Mouse (Mus musculus): ENCODE measurements at regions not wholly inside any gene's neighbourhood (a gene's known extent, or its start where the extent isn't known, plus 50 kb on each side); places are given as distances from the start of the nearest gene placed in this dataset.

DNA sequence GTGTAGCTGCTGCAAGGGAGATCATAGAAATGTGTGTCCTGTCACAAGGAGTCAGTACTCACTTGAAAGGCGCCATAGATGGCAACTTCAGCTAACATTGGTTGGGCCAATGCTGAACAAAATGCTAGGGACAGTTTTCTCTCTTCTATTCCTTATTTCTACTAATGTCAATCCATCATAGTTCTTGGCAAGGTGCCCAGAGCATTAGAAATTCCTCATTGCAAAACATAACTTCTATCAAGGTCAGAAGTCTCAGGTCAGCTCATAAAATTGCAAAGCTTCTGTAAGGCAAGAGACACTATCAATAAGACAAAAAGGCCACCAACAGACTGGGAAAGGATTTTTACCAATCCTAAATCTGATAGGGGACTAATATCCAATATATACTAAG is 106.3 kb downstream of the D1Ertd622e start:
- H3K4me3 ChIP-seq, result no peak overlapping the region
- 91% methylated on average over 1 of the region's 1 CpGs for WGBS

DNA sequence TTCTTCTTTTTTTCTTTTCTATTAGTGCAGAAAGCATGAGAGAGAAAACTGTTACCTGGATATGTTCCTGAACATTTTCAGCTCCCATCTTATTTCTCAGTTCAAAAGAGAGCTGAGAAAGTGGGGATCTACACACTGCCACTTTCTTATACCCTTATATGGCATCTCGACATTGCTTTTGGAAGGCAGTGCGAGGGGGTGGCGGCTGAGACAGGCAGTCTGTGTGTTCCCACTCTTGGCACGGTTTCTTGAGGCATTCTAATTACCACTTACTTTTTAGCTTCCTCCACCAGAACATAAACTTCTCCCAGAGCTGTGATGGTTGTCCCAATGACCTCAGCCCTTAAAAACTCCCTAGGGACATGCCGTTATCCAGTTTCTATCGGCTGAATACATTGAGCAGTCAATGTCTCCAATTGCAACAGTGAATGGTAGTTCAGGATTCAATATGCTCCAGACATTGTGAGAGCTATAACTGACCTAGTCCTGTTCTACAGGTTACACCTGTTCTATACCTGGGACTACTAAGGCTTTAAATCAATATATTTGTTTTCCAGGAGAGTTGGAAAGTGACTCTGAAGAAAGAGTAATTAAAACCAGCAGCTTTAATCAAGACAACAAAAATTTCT is 106.8 kb downstream of the D1Ertd622e start:
- H3K4me3 ChIP-seq, result no peak overlapping the region
- no peaks in the 10 kb centered on the region for H3K36me3 ChIP-seq

More for the DNA sequence above, 106.3 kb downstream of the D1Ertd622e start:
- Histone ChIP-seq H3K9me3 (no peaks in the 10 kb centered on the region), H3K27ac (no peak overlapping the region), H3K9ac (no peak overlapping the region), H3K4me2 (replicated peaks) (no peak overlapping the region), H3K4me1 (no peaks in the 10 kb centered on the region), H3K27me3 (replicated peaks) (no peaks in the 10 kb centered on the region), H3K36me3 (no peaks in the 10 kb centered on the region)
- ATAC-seq (ENCODE audit: low FRiP score, low read depth), result no peak

DNA sequence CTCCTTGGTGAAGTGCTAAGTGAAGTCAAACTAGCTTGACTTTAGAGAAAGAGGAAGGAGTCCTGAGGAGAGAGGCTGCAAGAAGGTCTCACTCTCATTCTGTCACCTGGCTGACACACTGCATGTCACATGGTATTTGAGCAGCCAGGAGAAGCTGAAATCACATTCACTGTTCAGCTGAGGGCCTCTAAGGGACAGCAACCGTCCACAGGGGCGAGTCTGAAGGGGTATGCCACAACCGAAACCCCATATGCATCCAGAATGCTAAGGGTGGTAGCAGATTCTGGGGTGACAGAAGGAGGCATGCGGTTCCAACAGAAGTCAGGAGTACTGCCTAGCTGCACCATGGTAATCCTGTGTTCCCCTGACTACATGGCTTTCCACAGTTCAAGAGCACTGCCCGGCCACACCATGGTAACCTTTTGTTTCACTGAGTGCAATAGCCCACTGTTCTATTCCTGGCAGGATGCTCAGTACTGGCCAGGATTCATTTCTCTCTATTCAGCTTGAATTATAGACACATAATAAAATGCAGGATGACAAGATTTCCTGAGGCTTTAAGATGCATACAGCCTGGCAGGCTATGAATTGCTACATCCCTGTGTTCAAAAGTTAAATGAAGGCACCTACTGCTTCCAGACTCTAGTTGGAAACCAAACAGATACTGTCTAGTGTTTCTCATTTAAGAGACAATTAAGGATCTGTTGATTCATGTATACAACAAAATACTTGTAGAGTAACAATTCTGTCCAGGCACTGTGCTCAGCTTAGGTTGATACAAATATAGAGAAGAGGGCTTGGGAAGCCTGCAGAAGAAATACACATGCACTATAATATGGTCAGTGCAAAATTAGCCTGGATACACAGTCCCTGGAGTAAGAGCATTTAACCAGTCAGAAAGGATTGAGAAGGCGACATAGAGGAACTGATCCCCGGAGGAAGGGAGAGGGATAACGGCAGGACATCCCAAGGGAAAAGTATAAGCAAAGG is 108.1 kb downstream of the D1Ertd622e start:
- H3K4me1 ChIP-seq, result no peaks in the 10 kb centered on the region
- no peaks in the 10 kb centered on the region for H3K27me3 ChIP-seq (replicated peaks)
- H3K27ac ChIP-seq, result no peak overlapping the region
- H3K9ac ChIP-seq, result no peak overlapping the region
- peak; percentile 88 for ATAC-seq (ENCODE audit: low FRiP score, low read depth)
- H3K36me3 ChIP-seq, result no peaks in the 10 kb centered on the region
- H3K4me2 ChIP-seq (replicated peaks), result no peak overlapping the region
- no peak overlapping the region for H3K4me3 ChIP-seq
- 66% methylated on average over 8 of the region's 8 CpGs for WGBS
- H3K9me3 ChIP-seq, result no peaks in the 10 kb centered on the region

More for the DNA sequence above, 106.8 kb downstream of the D1Ertd622e start:
- no peaks in the 10 kb centered on the region for H3K4me1 ChIP-seq
- no peaks in the 10 kb centered on the region for H3K27me3 ChIP-seq (replicated peaks)
- H3K4me2 ChIP-seq (replicated peaks), result no peak overlapping the region
- no peak for ATAC-seq (ENCODE audit: low FRiP score, low read depth)
- 76% methylated on average over 6 of the region's 6 CpGs for WGBS
- no peaks in the 10 kb centered on the region for H3K9me3 ChIP-seq
- H3K27ac ChIP-seq, result no peak overlapping the region
- no peak overlapping the region for H3K9ac ChIP-seq

DNA sequence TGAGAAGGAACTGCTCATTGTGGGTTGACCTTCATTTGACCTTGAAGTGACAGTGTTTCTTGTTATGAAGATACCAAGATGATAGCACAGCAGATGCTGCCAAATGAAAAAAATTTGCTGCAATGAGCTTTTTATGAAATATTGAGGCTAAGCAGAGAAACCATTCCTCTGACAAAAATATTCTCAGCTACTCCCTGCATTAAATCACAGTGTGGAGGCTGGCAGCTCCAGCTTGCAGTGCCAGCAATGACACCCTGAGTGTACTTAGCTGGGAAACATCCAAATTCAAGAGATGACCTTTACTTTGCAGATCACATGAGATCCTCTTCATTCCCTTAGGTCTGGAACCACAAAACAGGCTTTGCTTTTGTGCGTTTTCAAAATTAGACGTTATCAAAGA is 109.0 kb downstream of the D1Ertd622e start:
- Histone ChIP-seq H3K27ac (no peak overlapping the region), H3K36me3 (no peaks in the 10 kb centered on the region), H3K9me3 (no peaks in the 10 kb centered on the region), H3K4me3 (no peak overlapping the region), H3K4me2 (replicated peaks) (no peak overlapping the region), H3K9ac (no peak overlapping the region), H3K4me1 (no peaks in the 10 kb centered on the region), H3K27me3 (replicated peaks) (no peaks in the 10 kb centered on the region)
- 83% methylated on average over 2 of the region's 2 CpGs for WGBS
- ATAC-seq (ENCODE audit: low FRiP score, low read depth), result no peak

DNA sequence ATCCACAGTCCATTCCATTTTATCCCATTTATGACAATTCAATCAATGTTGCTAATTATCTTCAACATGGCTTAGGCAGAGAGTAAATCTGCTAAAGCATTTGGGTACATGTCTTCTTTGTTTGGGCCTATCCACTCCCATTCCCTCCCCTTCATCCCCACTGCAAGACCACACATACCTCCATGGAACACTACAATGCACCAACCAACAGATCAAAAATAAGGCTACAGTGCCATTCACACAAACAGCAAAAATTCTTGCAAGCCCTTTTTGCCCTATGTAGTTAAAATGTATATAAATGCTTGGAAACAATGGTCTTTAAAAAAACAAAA is 120.7 kb downstream of the D1Ertd622e start:
- H3K4me2 ChIP-seq (replicated peaks), result no peak overlapping the region
- H3K4me3 ChIP-seq, result no peak overlapping the region
- H3K27me3 ChIP-seq (replicated peaks), result no peaks in the 10 kb centered on the region
- H3K9me3 ChIP-seq, result no peaks in the 10 kb centered on the region
- no peak overlapping the region for H3K9ac ChIP-seq
- no peak overlapping the region for H3K27ac ChIP-seq
- H3K4me1 ChIP-seq, result peaks cover 8% of the 10 kb centered on the region; the same call in 1 of the 2 replicates
- H3K36me3 ChIP-seq, result no peaks in the 10 kb centered on the region
- peak; percentile 54 for ATAC-seq (ENCODE audit: low FRiP score, low read depth)

DNA sequence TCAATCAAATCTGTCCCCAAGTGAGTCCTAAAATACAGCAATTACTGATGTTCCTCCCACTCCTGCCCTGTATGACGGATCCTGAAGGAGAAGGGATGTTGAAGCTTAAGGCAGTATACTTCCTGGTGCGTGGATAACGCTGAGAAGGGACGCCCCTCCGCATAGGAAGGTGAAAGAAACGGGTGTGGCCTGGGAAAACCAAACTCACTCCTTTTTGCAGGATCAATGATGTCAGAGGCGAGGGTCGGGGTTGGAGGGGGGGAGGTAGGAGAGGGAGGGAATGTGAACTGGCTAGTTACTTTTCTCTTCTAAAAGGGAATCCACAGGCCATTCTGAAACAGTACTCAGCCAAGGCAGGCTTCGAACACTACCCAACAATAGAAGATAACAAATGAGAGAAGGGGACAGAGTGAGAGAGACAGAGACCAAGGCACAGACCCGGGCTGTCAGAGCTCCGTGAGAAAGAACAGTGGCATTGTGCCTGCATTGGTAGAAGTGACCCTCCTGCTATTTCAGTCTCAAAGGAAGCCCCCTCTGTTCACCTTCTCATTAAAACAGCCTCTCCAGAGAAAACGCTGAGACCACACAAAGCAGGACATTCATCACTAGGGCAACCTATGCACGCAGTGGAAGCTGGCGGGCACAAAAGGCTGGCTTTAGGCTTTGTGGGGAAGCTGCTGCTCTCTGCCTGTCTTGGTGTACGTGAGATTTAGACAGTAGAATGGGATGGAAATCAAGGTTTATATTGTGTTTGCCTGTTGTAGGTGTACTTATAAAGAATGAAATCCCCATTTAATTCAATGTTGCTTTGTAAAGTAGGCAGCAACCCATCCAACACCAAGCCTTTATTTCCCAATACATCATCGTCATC is 121.3 kb downstream of the D1Ertd622e start:
- Histone ChIP-seq H3K4me3 (no peak overlapping the region), H3K4me2 (replicated peaks) (peak overlapping the region; percentile 36), H3K4me1 (peaks cover 8% of the 10 kb centered on the region; the same call in 1 of the 2 replicates), H3K36me3 (no peaks in the 10 kb centered on the region), H3K27ac (no peak overlapping the region), H3K9ac (no peak overlapping the region), H3K27me3 (replicated peaks) (no peaks in the 10 kb centered on the region), H3K9me3 (no peaks in the 10 kb centered on the region)
- 24% methylated on average over 16 of the region's 16 CpGs for WGBS
- ATAC-seq (ENCODE audit: low FRiP score, low read depth), result peak; percentile 93

DNA sequence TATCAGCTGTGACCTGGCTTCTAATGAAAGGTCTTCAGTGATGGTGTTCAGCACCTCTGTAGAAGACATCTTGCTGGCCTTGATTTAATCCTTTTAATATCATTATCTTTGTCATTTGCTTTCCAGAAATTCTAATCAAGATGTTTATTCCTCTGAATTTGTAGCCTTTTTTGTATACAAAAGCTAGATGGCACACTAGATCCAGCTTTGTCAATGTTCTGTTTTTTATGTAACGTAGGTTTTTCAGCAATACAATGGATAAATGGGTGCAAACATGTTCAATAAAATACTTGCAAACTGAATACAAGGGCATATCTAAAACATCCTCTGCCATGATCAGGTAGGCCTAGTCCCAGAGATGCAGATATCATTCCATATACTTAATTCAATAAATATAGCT is 165.0 kb downstream of the D1Ertd622e start:
- no peaks in the 10 kb centered on the region for H3K36me3 ChIP-seq
- no peaks in the 10 kb centered on the region for H3K27me3 ChIP-seq (replicated peaks)
- H3K9me3 ChIP-seq, result no peaks in the 10 kb centered on the region
- H3K4me3 ChIP-seq, result no peak overlapping the region
- no peak overlapping the region for H3K27ac ChIP-seq
- no peak overlapping the region for H3K4me2 ChIP-seq (replicated peaks)
- no peak overlapping the region for H3K9ac ChIP-seq
- H3K4me1 ChIP-seq, result no peaks in the 10 kb centered on the region
- WGBS, result 89% methylated on average over 1 of the region's 1 CpGs
- no peak for ATAC-seq (ENCODE audit: low FRiP score, low read depth)

DNA sequence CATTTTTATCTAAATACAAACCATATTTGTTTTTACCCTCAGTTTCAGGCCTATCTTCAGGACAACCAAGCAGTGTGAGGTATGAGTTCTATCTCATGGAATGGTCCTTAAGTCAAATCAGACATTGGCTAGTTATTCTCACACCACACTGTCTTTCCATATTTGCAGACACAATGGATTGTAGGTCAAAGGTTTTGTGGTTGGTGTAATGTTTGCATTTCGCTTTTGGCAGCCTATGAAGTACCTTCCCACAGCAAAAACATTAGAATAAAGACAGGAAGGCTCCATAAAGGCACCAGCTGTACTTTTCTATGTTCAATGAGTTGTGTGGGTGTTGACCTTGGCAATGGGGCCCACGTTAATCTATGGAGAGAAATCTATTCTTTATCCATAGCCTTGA is 182.0 kb downstream of the D1Ertd622e start:
- no peak overlapping the region for H3K4me3 ChIP-seq
- H3K4me1 ChIP-seq, result no peaks in the 10 kb centered on the region
- no peak overlapping the region for H3K9ac ChIP-seq
- H3K27me3 ChIP-seq (replicated peaks), result no peaks in the 10 kb centered on the region
- H3K4me2 ChIP-seq (replicated peaks), result no peak overlapping the region
- 71% methylated on average over 2 of the region's 2 CpGs for WGBS
- H3K27ac ChIP-seq, result no peak overlapping the region
- ATAC-seq (ENCODE audit: low FRiP score, low read depth), result no peak
- no peaks in the 10 kb centered on the region for H3K9me3 ChIP-seq
- no peaks in the 10 kb centered on the region for H3K36me3 ChIP-seq
